Mouse (Mus musculus): ENCODE data around the gene Phf23. TPM values are rescaled to one million over a fixed set of nuclear protein-coding genes. Genes with fewer than 3 reads are reported as not detected.

Gene Phf23
- polyA plus RNA-seq, 1 experiment: 58.6 TPM

- Histone ChIP-seq H3K79me2 (ENCODE audit: control insufficient read depth, insufficient read depth) (peaks cover 50% of the 10 kb centered on the region), H3K4me3 (no peak overlapping the region), H3K36me3 (ENCODE audit: control insufficient read depth, insufficient read depth) (peaks cover 35% of the 10 kb centered on the region), H3K4me2 (ENCODE audit: low read depth) (peak overlapping the region; percentile 95), H3ac (ENCODE audit: control insufficient read depth, insufficient read length) (no peak overlapping the region), H3K27me3 (ENCODE audit: control insufficient read depth, insufficient read depth, insufficient read length) (no peaks in the 10 kb centered on the region)
- TF ChIP-seq SRF (IDR thresholded peaks at IDR 0.05; ENCODE audit: control insufficient read depth, insufficient read length, low read depth): no peak
- no peak for TF ChIP-seq MAX (IDR thresholded peaks at IDR 0.05; ENCODE audit: low read depth)
- no peak for TF ChIP-seq E2F4 (IDR thresholded peaks at IDR 0.05; ENCODE audit: insufficient read depth)
- TF ChIP-seq MYOG (IDR thresholded peaks at IDR 0.05; ENCODE audit: control insufficient read depth in 1 of 3, insufficient read depth in 1 of 3, insufficient read length in 2 of 3, low read depth in 2 of 3): no peak
- no peak for TF ChIP-seq USF1 (IDR thresholded peaks at IDR 0.05; ENCODE audit: low read depth)
- no peak for TF ChIP-seq MYOD1 (IDR thresholded peaks at IDR 0.05; ENCODE audit: control insufficient read depth in 1 of 3, insufficient read length in 2 of 3, low read depth in 2 of 3)
- TF ChIP-seq POLR2A (IDR thresholded peaks at IDR 0.05; ENCODE audit: insufficient read length, low read depth): no peak
- no peak for TF ChIP-seq CEBPB (IDR thresholded peaks at IDR 0.05; ENCODE audit: insufficient read depth, poor library complexity, severe bottlenecking)
- TF ChIP-seq POLR2AphosphoS2 (IDR thresholded peaks at IDR 0.05; ENCODE audit: insufficient read length, low read depth): no peak
- no peak for TF ChIP-seq TCF3 (IDR thresholded peaks at IDR 0.05; ENCODE audit: insufficient read length, low read depth)
- no peak for TF ChIP-seq REST (IDR thresholded peaks at IDR 0.05; ENCODE audit: insufficient read depth, insufficient read length)
Observed at GRCm38 (mm10) chr11:70002471-70002870, 6.9 kb downstream of the Phf23 start.

GRCm38 (mm10) chr11:70005521-70005920 is 9.9 kb downstream of the Phf23 start:
- H3K4me3 ChIP-seq: no peak overlapping the region
- H3K4me2 ChIP-seq (ENCODE audit: low read depth): no peak overlapping the region
- no peak overlapping the region for H3ac ChIP-seq (ENCODE audit: control insufficient read depth, insufficient read length)
- no peak for TF ChIP-seq USF1 (IDR thresholded peaks at IDR 0.05; ENCODE audit: low read depth)
- no peak for TF ChIP-seq TCF3 (IDR thresholded peaks at IDR 0.05; ENCODE audit: insufficient read length, low read depth)
- no peak for TF ChIP-seq MAX (IDR thresholded peaks at IDR 0.05; ENCODE audit: low read depth)
- TF ChIP-seq REST (IDR thresholded peaks at IDR 0.05; ENCODE audit: insufficient read depth, insufficient read length): no peak
- no peak for TF ChIP-seq POLR2AphosphoS2 (IDR thresholded peaks at IDR 0.05; ENCODE audit: insufficient read length, low read depth)
- no peak for TF ChIP-seq SRF (IDR thresholded peaks at IDR 0.05; ENCODE audit: control insufficient read depth, insufficient read length, low read depth)
- no peak for TF ChIP-seq POLR2A (IDR thresholded peaks at IDR 0.05; ENCODE audit: insufficient read length, low read depth)
- no peak for TF ChIP-seq MYOG (IDR thresholded peaks at IDR 0.05; ENCODE audit: control insufficient read depth in 1 of 3, insufficient read depth in 1 of 3, insufficient read length in 2 of 3, low read depth in 2 of 3)
- TF ChIP-seq E2F4 (IDR thresholded peaks at IDR 0.05; ENCODE audit: insufficient read depth): no peak
- TF ChIP-seq MYOD1 (IDR thresholded peaks at IDR 0.05; ENCODE audit: control insufficient read depth in 1 of 3, insufficient read length in 2 of 3, low read depth in 2 of 3): no peak
- TF ChIP-seq TCF12 (IDR thresholded peaks at IDR 0.05; ENCODE audit: insufficient read depth, poor library complexity, severe bottlenecking): no peak
- TF ChIP-seq CEBPB (IDR thresholded peaks at IDR 0.05; ENCODE audit: insufficient read depth, poor library complexity, severe bottlenecking): no peak
- H3K36me3 ChIP-seq (ENCODE audit: control insufficient read depth, insufficient read depth): peaks cover 25% of the 10 kb centered on the region
- peaks cover 38% of the 10 kb centered on the region for H3K79me2 ChIP-seq (ENCODE audit: control insufficient read depth, insufficient read depth)
- H3K27me3 ChIP-seq (ENCODE audit: control insufficient read depth, insufficient read depth, insufficient read length): no peaks in the 10 kb centered on the region

GRCm38 (mm10) chr11:70010033-70010432 is 14.5 kb downstream of the Phf23 start:
- Histone ChIP-seq H3ac (ENCODE audit: control insufficient read depth, insufficient read length) (no peak overlapping the region), H3K27me3 (ENCODE audit: control insufficient read depth, insufficient read depth, insufficient read length) (no peaks in the 10 kb centered on the region), H3K79me2 (ENCODE audit: control insufficient read depth, insufficient read depth) (no peaks in the 10 kb centered on the region), H3K36me3 (ENCODE audit: control insufficient read depth, insufficient read depth) (peaks cover 48% of the 10 kb centered on the region), H3K4me2 (ENCODE audit: low read depth) (no peak overlapping the region), H3K4me3 (no peak overlapping the region)
- TF ChIP-seq USF1 (IDR thresholded peaks at IDR 0.05; ENCODE audit: low read depth) (no peak), POLR2A (IDR thresholded peaks at IDR 0.05; ENCODE audit: insufficient read length, low read depth) (no peak), POLR2AphosphoS2 (IDR thresholded peaks at IDR 0.05; ENCODE audit: insufficient read length, low read depth) (no peak), MYOD1 (IDR thresholded peaks at IDR 0.05; ENCODE audit: control insufficient read depth in 1 of 3, insufficient read length in 2 of 3, low read depth in 2 of 3) (no peak), CEBPB (IDR thresholded peaks at IDR 0.05; ENCODE audit: insufficient read depth, poor library complexity, severe bottlenecking) (no peak), MAX (IDR thresholded peaks at IDR 0.05; ENCODE audit: low read depth) (no peak), TCF12 (IDR thresholded peaks at IDR 0.05; ENCODE audit: insufficient read depth, poor library complexity, severe bottlenecking) (no peak), TCF3 (IDR thresholded peaks at IDR 0.05; ENCODE audit: insufficient read length, low read depth) (no peak), REST (IDR thresholded peaks at IDR 0.05; ENCODE audit: insufficient read depth, insufficient read length) (no peak), MYOG (IDR thresholded peaks at IDR 0.05; ENCODE audit: control insufficient read depth in 1 of 3, insufficient read depth in 1 of 3, insufficient read length in 2 of 3, low read depth in 2 of 3) (no peak), E2F4 (IDR thresholded peaks at IDR 0.05; ENCODE audit: insufficient read depth) (no peak)

GRCm38 (mm10) chr11:70010548-70010947 is 15.0 kb downstream of the Phf23 start:
- no peak overlapping the region for H3ac ChIP-seq (ENCODE audit: control insufficient read depth, insufficient read length)
- H3K4me2 ChIP-seq (ENCODE audit: low read depth): no peak overlapping the region
- H3K36me3 ChIP-seq (ENCODE audit: control insufficient read depth, insufficient read depth): peaks cover 43% of the 10 kb centered on the region
- no peak for TF ChIP-seq TCF3 (IDR thresholded peaks at IDR 0.05; ENCODE audit: insufficient read length, low read depth)
- no peak for TF ChIP-seq E2F4 (IDR thresholded peaks at IDR 0.05; ENCODE audit: insufficient read depth)
- TF ChIP-seq USF1 (IDR thresholded peaks at IDR 0.05; ENCODE audit: low read depth): no peak
- no peak for TF ChIP-seq MYOD1 (IDR thresholded peaks at IDR 0.05; ENCODE audit: control insufficient read depth in 1 of 3, insufficient read length in 2 of 3, low read depth in 2 of 3)
- TF ChIP-seq CEBPB (IDR thresholded peaks at IDR 0.05; ENCODE audit: insufficient read depth, poor library complexity, severe bottlenecking): no peak
- TF ChIP-seq POLR2A (IDR thresholded peaks at IDR 0.05; ENCODE audit: insufficient read length, low read depth): no peak
- TF ChIP-seq MYOG (IDR thresholded peaks at IDR 0.05; ENCODE audit: control insufficient read depth in 1 of 3, insufficient read depth in 1 of 3, insufficient read length in 2 of 3, low read depth in 2 of 3): no peak
- TF ChIP-seq POLR2AphosphoS2 (IDR thresholded peaks at IDR 0.05; ENCODE audit: insufficient read length, low read depth): no peak
- no peak for TF ChIP-seq TCF12 (IDR thresholded peaks at IDR 0.05; ENCODE audit: insufficient read depth, poor library complexity, severe bottlenecking)
- TF ChIP-seq SRF (IDR thresholded peaks at IDR 0.05; ENCODE audit: control insufficient read depth, insufficient read length, low read depth): no peak
- TF ChIP-seq REST (IDR thresholded peaks at IDR 0.05; ENCODE audit: insufficient read depth, insufficient read length): no peak
- TF ChIP-seq MAX (IDR thresholded peaks at IDR 0.05; ENCODE audit: low read depth): no peak
- no peaks in the 10 kb centered on the region for H3K79me2 ChIP-seq (ENCODE audit: control insufficient read depth, insufficient read depth)
- H3K27me3 ChIP-seq (ENCODE audit: control insufficient read depth, insufficient read depth, insufficient read length): no peaks in the 10 kb centered on the region
- no peak overlapping the region for H3K4me3 ChIP-seq
